Mouse (Mus musculus) hindbrain, embryonic 16.5 days (tissue): ENCODE measurements around the gene Pla1a. TPM values are rescaled to one million over a fixed set of nuclear protein-coding genes. Genes with fewer than 3 reads are reported as not detected.

Experiments used
- ATAC-seq: fragments of 200-750 bp; cut with Nextera tagmentation; 2 replicates; pipeline ENCODE4 v1.8.0; 2017; ENCODE audit warnings: moderate TSS enrichment, moderate library complexity
- H3K27ac ChIP-seq: fragments of 300-500 bp; sonication (generic); 2 replicates; pipeline ENCODE4 v1.5.1; 2014; ENCODE audit warnings: low read depth, mild to moderate bottlenecking, control low read depth, low read length, moderate library complexity
- H3K27me3 ChIP-seq: fragments of 300-500 bp; sonication (generic); replicated peaks from 2 replicates; pipeline ENCODE4 v1.6.1; 2014; ENCODE audit warnings: low read length; ENCODE audit not compliant: control insufficient read depth, insufficient read depth
- H3K36me3 ChIP-seq: fragments of 300-500 bp; sonication (generic); 2 replicates; pipeline ENCODE4 v1.6.1; 2014; ENCODE audit warnings: mild to moderate bottlenecking, low read length, moderate library complexity, mixed read lengths; ENCODE audit not compliant: control insufficient read depth, insufficient read depth
- H3K4me1 ChIP-seq: fragments of 300-500 bp; sonication (generic); 2 replicates; pipeline ENCODE4 v1.6.1; 2014; ENCODE audit warnings: low read depth, low read length; ENCODE audit not compliant: control insufficient read depth, insufficient read depth
- H3K4me2 ChIP-seq: fragments of 300-500 bp; sonication (generic); 2 replicates; pipeline ENCODE4 v1.6.1; 2014; ENCODE audit warnings: mild to moderate bottlenecking, low read length, control low read depth, moderate library complexity
- H3K4me3 ChIP-seq: fragments of 300-500 bp; sonication (generic); 2 replicates; pipeline ENCODE4 v1.5.1; 2014; ENCODE audit warnings: mild to moderate bottlenecking, low read length, control low read depth, moderate library complexity
- H3K9ac ChIP-seq: fragments of 300-500 bp; sonication (generic); 2 replicates; pipeline ENCODE4 v1.6.1; 2014; ENCODE audit warnings: low read depth, mild to moderate bottlenecking, control low read depth, low read length, moderate library complexity
- H3K9me3 ChIP-seq: fragments of 300-500 bp; sonication (generic); 2 replicates; pipeline ENCODE4 v1.6.1; 2014; ENCODE audit warnings: mild to moderate bottlenecking, low read length, moderate library complexity; ENCODE audit not compliant: control insufficient read depth
- WGBS: fragments of 180-500 bp; shearing (Covaris S2); extraction: QIAGEN DNeasy Blood & Tissue Kit; methylation state at CpG from one replicate; pipeline ENCODE4 v1.1.7; 2014; 5-methylcytosine and 5-hydroxymethylcytosine counted together
- polyA plus RNA-seq: library from polyadenylated mRNA; unstranded; fragments of >200 nt; fragmentation: Nextera tagmentation; extraction: Ambion mirVana; gene quantifications from 2 replicates; pipeline ENCODE4 v1.2.1, GENCODE M21; 2015

Gene Pla1a
- polyA plus RNA-seq, 1 experiment from 2014 or later, result 0.81 TPM

DNA sequence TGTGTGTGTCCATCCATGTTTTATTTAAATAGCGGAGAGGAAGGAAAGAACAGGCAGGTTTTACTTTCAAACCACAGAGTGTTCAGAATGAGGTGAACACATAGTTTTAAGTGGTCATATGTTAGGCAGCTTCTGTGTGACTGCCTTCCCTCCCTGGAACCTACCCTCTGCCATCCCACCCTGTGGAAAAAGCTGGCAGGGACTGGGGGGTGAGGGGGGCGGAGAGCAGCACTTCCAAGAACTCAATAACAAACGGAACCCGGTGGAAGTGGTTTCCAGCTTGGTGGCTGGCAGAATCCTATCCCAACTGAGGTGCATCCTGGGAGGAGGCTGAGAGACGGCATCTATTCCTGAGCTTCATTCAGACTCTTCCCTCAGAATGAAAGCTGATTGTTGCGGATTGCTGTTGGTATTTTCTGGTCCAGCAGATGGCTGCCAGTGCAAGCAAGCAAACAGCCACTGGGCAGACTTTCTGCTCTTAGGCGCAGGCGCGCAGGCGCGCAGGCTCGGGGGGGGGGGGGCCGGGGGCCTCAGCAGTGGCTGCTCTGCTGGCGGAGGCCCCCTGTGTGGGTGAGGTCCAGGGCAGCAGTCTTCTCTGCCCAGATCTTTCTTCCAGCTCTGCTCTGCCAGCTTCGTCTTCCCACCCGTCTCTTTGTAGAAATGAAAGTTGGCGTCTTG, 56.6 kb downstream of the Pla1a start:
- H3K9ac ChIP-seq, result peak overlapping the region; percentile 63

GRCm38 (mm10) chr16:38375182-38375581, 57.8 kb downstream of the Pla1a start:
- H3K9me3 ChIP-seq, result no peaks in the 10 kb centered on the region
- H3K4me1 ChIP-seq, result peaks cover 6% of the 10 kb centered on the region; the same call in 1 of the 2 replicates
- whole genome bisulfite sequencing, result 87% methylated on average over 7 of the region's 7 CpGs
- no peak overlapping the region for H3K27ac ChIP-seq
- no peak overlapping the region for H3K9ac ChIP-seq
- H3K4me2 ChIP-seq, result no peak overlapping the region
- no peaks in the 10 kb centered on the region for H3K27me3 ChIP-seq
- no peak for ATAC-seq
- no peak overlapping the region for H3K4me3 ChIP-seq
- H3K36me3 ChIP-seq, result no peaks in the 10 kb centered on the region

More for the DNA sequence above, 56.6 kb downstream of the Pla1a start:
- H3K36me3 ChIP-seq, result no peaks in the 10 kb centered on the region
- no peaks in the 10 kb centered on the region for H3K9me3 ChIP-seq
- peak overlapping the region; percentile 29 for H3K4me3 ChIP-seq
- peak overlapping the region; percentile 86 for H3K27ac ChIP-seq
- peaks cover 6% of the 10 kb centered on the region; the same call in 1 of the 2 replicates for H3K4me1 ChIP-seq
- ATAC-seq, result peak; percentile 94
- 29% methylated on average over 16 of the region's 17 CpGs for WGBS
- no peaks in the 10 kb centered on the region for H3K27me3 ChIP-seq
- peak overlapping the region; percentile 55 for H3K4me2 ChIP-seq

DNA sequence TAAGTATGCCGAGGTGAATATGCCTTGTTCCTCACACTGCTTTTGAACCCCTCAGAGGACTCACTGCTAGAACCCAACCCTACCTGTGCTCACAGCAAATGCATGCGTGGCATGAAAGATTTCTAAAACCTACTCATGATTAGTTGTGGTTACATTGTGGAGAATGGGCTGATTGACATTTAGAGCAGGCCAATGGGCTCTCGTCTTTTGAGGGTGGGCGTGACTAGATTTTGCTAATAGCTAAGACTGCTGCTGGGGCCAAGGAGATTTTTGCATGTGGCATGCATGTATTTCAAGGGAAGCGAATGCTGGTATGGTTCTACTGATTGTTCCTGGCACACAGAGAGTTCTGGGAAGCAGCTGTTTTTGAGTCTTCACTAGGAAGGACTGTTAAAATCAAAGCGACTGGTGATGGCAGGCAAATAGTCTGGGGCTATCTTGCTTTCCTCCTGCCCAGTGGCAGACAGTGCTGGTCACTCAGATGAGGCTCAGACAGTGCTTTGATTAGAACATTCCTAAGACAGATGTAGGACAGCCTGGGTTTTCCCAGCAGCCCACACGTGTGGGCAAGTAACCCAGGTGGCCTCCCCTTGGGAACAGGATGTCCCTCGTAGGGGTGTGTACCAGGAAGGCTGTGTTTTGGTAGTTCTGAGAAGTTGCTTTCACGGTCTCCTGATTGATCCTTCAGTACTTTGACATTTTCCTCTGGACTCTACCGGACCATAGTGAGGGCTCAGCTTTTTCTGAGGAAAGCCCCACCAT, 58.4 kb downstream of the Pla1a start:
- H3K4me3 ChIP-seq, result no peak overlapping the region
- 84% methylated on average over 10 of the region's 10 CpGs for WGBS
- H3K27ac ChIP-seq, result no peak overlapping the region
- H3K4me2 ChIP-seq, result no peak overlapping the region; the same call in 1 of the 2 replicates
- no peaks in the 10 kb centered on the region for H3K9me3 ChIP-seq
- H3K9ac ChIP-seq, result no peak overlapping the region
- H3K27me3 ChIP-seq, result no peaks in the 10 kb centered on the region
- no peak for ATAC-seq
- H3K36me3 ChIP-seq, result no peaks in the 10 kb centered on the region
- peaks cover 6% of the 10 kb centered on the region; the same call in 1 of the 2 replicates for H3K4me1 ChIP-seq

GRCm38 (mm10) chr16:38373941-38374340, 59.0 kb downstream of the Pla1a start:
- WGBS, result 86% methylated on average over 16 of the region's 16 CpGs
- H3K27ac ChIP-seq, result no peak overlapping the region
- ATAC-seq, result no peak
- H3K9me3 ChIP-seq, result no peaks in the 10 kb centered on the region
- no peaks in the 10 kb centered on the region for H3K36me3 ChIP-seq
- no peak overlapping the region for H3K9ac ChIP-seq
- H3K27me3 ChIP-seq, result no peaks in the 10 kb centered on the region
- H3K4me2 ChIP-seq, result peak overlapping the region; percentile 8; the same call in 1 of the 2 replicates
- H3K4me3 ChIP-seq, result no peak overlapping the region
- H3K4me1 ChIP-seq, result peaks cover 6% of the 10 kb centered on the region; the same call in 1 of the 2 replicates

GRCm38 (mm10) chr16:38373439-38373838, 59.5 kb downstream of the Pla1a start:
- no peak overlapping the region for H3K4me3 ChIP-seq
- no peaks in the 10 kb centered on the region for H3K27me3 ChIP-seq
- peaks cover 6% of the 10 kb centered on the region; the same call in 1 of the 2 replicates for H3K4me1 ChIP-seq
- no peak overlapping the region for H3K4me2 ChIP-seq
- no peak overlapping the region for H3K9ac ChIP-seq
- H3K9me3 ChIP-seq, result no peaks in the 10 kb centered on the region
- no peaks in the 10 kb centered on the region for H3K36me3 ChIP-seq
- no peak overlapping the region for H3K27ac ChIP-seq
- 83% methylated on average over 10 of the region's 10 CpGs for WGBS
- no peak for ATAC-seq

GRCm38 (mm10) chr16:38372876-38373275, 60.1 kb downstream of the Pla1a start:
- Histone ChIP-seq H3K36me3 (no peaks in the 10 kb centered on the region), H3K9me3 (no peaks in the 10 kb centered on the region), H3K4me1 (peaks cover 6% of the 10 kb centered on the region; the same call in 1 of the 2 replicates), H3K4me2 (no peak overlapping the region), H3K27me3 (no peaks in the 10 kb centered on the region), H3K27ac (no peak overlapping the region), H3K4me3 (no peak overlapping the region), H3K9ac (no peak overlapping the region)
- ATAC-seq, result no peak
- 81% methylated on average over 4 of the region's 4 CpGs for WGBS

DNA sequence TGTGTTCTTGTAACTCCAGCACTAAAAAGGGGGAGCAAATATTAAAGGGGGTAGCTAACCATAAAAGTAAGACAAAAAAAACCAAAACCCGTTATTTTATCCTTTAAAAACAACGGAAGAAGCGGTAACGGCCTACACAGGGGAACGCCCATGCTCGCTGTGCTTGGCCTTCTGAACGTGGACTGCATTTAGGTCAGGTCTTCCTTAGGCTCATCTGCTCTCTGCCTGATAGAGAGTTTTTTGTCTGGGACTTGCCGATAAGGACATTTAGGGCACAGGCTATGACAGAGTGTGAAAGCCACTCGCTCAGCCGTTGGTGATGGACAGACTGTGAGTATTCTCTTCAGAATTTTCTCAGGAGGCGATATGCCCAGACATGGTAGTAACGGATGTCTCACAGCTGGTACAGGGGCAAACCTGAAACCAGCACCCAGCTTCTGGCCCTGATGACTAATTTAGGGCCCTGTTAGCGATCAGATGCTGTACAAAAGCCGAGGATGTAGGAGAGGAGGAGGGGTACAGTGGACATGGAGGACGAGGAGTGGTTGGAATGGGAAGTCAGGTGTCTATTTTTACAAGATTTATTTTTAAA, 61.1 kb downstream of the Pla1a start:
- Histone ChIP-seq H3K27me3 (no peaks in the 10 kb centered on the region), H3K4me3 (no peak overlapping the region), H3K4me1 (peaks cover 6% of the 10 kb centered on the region; the same call in 1 of the 2 replicates), H3K9me3 (no peaks in the 10 kb centered on the region), H3K4me2 (no peak overlapping the region), H3K27ac (no peak overlapping the region), H3K36me3 (no peaks in the 10 kb centered on the region), H3K9ac (no peak overlapping the region)
- 89% methylated on average over 15 of the region's 15 CpGs for WGBS
- no peak for ATAC-seq

- Histone ChIP-seq H3K4me3 (no peak overlapping the region), H3K27me3 (no peaks in the 10 kb centered on the region), H3K27ac (no peak overlapping the region), H3K4me1 (peaks cover 1% of the 10 kb centered on the region; the same call in 1 of the 2 replicates), H3K9ac (no peak overlapping the region), H3K36me3 (no peaks in the 10 kb centered on the region), H3K9me3 (no peaks in the 10 kb centered on the region), H3K4me2 (no peak overlapping the region)
- no peak for ATAC-seq
- WGBS, result 88% methylated on average over 8 of the region's 8 CpGs
These were observed 62.1 kb downstream of the Pla1a start for GRCm38 (mm10) chr16:38370633-38371374.
